Mouse (Mus musculus): ENCODE data around the gene Per1.

Gene Per1

GRCm38 (mm10) chr11:69133566-69133922 is 38.5 kb downstream of the Per1 start:
- no peak for DNase-seq (ENCODE audit: inconsistent ontology term)

GRCm38 (mm10) chr11:69133923-69134621 is 39.1 kb downstream of the Per1 start:
- DNase-seq (ENCODE audit: inconsistent ontology term), result peak; percentile 44

DNA sequence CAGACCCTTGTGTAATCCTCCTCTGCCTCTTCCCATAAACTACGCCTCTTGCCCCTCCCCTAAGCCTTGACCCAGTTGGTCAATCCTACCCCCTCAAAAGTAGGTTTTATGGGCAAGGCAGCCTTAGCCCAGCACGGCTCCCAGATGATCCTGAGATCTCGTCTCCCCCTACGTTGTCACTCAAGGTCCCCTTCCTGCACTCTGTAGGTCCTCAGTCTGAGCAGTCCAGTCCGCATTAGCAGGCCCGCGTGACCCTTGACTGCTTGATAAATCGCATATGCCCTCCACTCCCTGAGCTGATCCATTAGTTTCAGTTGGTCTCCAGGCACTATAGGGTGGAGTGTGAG is 39.6 kb downstream of the Per1 start:
- no peak for DNase-seq (ENCODE audit: inconsistent ontology term)

DNA sequence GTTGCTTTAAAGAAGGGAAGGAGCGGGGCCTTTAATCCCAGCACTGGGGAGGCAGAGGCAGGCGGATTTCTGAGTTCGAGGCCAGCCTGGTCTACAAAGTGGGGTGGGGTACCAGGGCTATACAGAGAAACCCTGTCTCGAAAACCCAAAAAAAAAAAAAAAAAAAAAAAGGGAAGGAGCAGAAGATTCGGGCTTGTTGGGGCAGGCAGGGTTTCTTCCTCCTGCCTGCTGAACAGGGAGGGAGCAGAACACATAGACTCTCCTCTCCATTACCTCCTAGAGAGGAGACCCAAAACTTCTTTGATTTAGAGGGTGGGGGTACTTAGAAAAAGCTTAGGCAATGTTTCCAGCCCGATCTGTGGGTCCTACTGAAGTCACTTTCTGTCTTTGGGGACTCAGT is 40.3 kb downstream of the Per1 start:
- no peak for DNase-seq (ENCODE audit: inconsistent ontology term)

GRCm38 (mm10) chr11:69147546-69147945 is 52.5 kb downstream of the Per1 start:
- peak; percentile 38 for DNase-seq (ENCODE audit: inconsistent ontology term)

- DNase-seq (ENCODE audit: inconsistent ontology term), result no peak
Observed at GRCm38 (mm10) chr11:69148451-69148960, 53.5 kb downstream of the Per1 start.

DNA sequence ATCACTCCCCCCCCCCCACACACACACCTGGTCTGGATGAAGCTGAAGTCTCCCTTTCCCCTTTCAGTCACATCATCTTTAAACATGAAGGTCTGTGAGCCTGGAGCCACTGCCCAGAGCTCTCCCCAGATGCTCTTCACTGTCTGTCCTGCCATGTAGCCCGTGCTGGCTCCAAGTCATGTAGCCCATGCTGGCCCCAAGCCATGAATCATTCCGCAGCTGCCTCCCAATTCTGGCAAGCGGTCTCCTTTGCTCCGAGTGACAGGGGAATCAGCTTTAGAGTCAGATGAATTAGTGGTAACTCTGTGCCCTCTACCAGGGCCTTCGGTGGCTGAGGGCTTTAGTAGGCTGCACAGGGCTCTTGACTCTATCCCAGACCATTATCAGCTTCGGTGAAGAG is 54.7 kb downstream of the Per1 start:
- DNase-seq (ENCODE audit: inconsistent ontology term), result no peak

GRCm38 (mm10) chr11:69150444-69150843 is 55.4 kb downstream of the Per1 start:
- DNase-seq (ENCODE audit: inconsistent ontology term), result peak; percentile 53

- no peak for DNase-seq (ENCODE audit: inconsistent ontology term)
Observed at GRCm38 (mm10) chr11:69151004-69151403, 56.0 kb downstream of the Per1 start.

- DNase-seq (ENCODE audit: inconsistent ontology term), result peak; percentile 32
Observed at GRCm38 (mm10) chr11:69153831-69154230, 58.8 kb downstream of the Per1 start.

DNA sequence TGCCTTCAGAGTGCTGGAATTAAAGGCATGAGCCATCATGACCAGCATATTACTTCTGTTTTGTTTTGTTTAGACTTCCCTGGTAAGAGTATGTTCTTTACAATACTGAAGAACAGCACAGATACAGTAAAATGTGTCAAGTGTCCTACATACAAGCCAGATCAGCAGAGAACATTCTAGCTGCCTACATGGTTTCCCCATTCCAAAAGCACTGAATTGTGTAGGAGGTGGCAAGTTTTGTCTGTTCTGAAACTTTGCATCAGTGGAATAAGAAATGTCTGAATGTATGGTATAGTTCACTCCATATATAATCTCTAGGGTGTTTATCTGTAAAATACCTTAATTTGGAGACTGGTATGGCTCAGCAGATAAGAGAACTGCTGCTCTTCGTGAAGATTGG is 60.3 kb downstream of the Per1 start:
- DNase-seq (ENCODE audit: inconsistent ontology term), result no peak

GRCm38 (mm10) chr11:69156800-69157199 is 61.8 kb downstream of the Per1 start, which contains the start of gene Alox12b:
Gene Alox12b (plus strand): TSS chr11:69156989.
- peak; percentile 20 for DNase-seq (ENCODE audit: inconsistent ontology term)
